Mouse (Mus musculus) heart, adult 2 months (tissue): Measurements from ENCODE around the gene Pms2.

Experiments
- CTCF ChIP-seq: fragments of 200-600 bp; IDR thresholded peaks from 2 replicates; pipeline ENCODE4 v1.8.1; 2022; ENCODE audit warnings: antibody characterized with exemption, mild to moderate bottlenecking, moderate library complexity
- EP300 ChIP-seq: fragments of 200-500 bp; IDR thresholded peaks from 2 replicates; pipeline ENCODE4 v1.6.1; 2011; ENCODE audit warnings: low read depth, low read length, control low read depth; ENCODE audit not compliant: insufficient read depth
- POLR2A ChIP-seq: fragments of 200-500 bp; IDR thresholded peaks from 2 replicates; pipeline ENCODE4 v1.6.1; 2011; ENCODE audit warnings: mild to moderate bottlenecking, low read depth, low read length, control low read depth; ENCODE audit not compliant: insufficient read depth

GRCm38 (mm10) chr5:143924781-143925452, 15.2 kb downstream of the Pms2 start:
- TF ChIP-seq EP300 (no peak), CTCF (no peak), POLR2A (no peak)
